Mouse (Mus musculus): Measurements from ENCODE around the gene Kxd1.
A peak's percentile ranks its signal among the peaks of the same experiment; 100 is the strongest.

DNA sequence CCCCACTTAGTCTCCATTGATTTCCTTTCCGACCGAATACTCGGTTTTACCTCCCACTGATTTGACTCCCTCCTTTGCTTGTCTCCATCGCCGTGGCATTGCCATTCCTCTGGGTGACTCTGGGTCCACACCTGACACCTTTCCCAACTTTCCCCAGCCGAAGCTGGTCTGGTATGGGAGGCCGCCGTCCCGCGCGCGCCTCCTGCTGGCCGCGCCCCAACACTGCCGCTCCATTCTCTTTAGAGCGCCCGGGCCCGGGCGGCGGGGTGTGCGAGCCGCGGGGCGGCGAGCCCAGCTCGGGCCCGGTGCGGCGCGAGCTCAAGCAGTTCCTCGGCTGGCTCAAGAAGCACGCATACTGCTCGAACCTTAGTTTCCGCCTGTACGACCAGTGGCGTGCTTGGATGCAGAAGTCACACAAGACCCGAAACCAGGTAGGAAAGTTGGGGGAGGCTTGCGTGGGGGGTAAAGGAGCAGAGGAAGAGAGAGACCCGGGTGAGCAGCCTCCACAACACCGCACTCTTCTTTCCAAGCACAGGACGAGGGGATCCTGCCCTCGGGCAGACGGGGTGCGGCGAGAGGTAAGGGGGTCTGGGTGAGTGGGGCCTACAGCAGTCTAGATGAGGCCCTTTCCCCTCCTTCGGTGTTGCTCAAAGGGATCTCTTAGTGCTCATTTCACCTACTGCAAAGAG is 24.6 kb downstream of the Kxd1 start:
- TF ChIP-seq POLR2A (IDR thresholded peaks at IDR 0.05; ENCODE audit: borderline replicate concordance, control insufficient read depth, low read depth, low read length) (no peak), CTCF (IDR thresholded peaks at IDR 0.05; ENCODE audit: control insufficient read depth, insufficient read depth, low read length) (peak; percentile 68; the same call in 1 of the 2 replicates)
